Mouse (Mus musculus) liver, embryonic 14.5 days (tissue): ENCODE data around the gene Ubtd2.

Source experiments
- CTCF ChIP-seq: IDR thresholded peaks from 2 replicates; pipeline ENCODE4 v1.5.1; 2016; ENCODE audit warnings: antibody characterized with exemption, low read depth, control low read depth
- EP300 ChIP-seq: IDR thresholded peaks from 2 replicates; pipeline ENCODE4 v1.6.1; 2016; ENCODE audit warnings: antibody characterized with exemption, low read depth

GRCm38 (mm10) chr11:32553311-32554140 lies 98.4 kb downstream of the Ubtd2 start:
- TF ChIP-seq CTCF: no peak
- no peak for TF ChIP-seq EP300
